Mouse (Mus musculus) spleen, adult 2 months (tissue): ENCODE measurements around the gene Rreb1. TPM values are rescaled to one million over a fixed set of nuclear protein-coding genes. Genes with fewer than 3 reads are reported as not detected.

Experiments
- DNase-seq, 2 experiments: peaks; one replicate each; pipeline versions ENCODE4 v3.0.0 to v3.0.0-alpha.2; 2012 to 2021; ENCODE audit warnings: low spot score in 2 of 2, low read depth in 1 of 2
- H3K27ac ChIP-seq: fragments of 200-500 bp; 2 replicates; pipeline ENCODE4 v1.5.1; 2012; ENCODE audit warnings: low read length, inconsistent platforms; ENCODE audit not compliant: insufficient read depth
- H3K27me3 ChIP-seq: fragments of 200-500 bp; 2 replicates; pipeline ENCODE4 v1.6.1; 2012; ENCODE audit warnings: mild to moderate bottlenecking, moderate library complexity, low read length, inconsistent platforms; ENCODE audit not compliant: control insufficient read depth, insufficient read depth
- H3K36me3 ChIP-seq: fragments of 200-500 bp; 2 replicates; pipeline ENCODE4 v1.6.1; 2012; ENCODE audit warnings: mild to moderate bottlenecking, low read length, inconsistent platforms; ENCODE audit not compliant: control insufficient read depth, insufficient read depth
- H3K4me1 ChIP-seq: fragments of 200-500 bp; 2 replicates; pipeline ENCODE4 v1.6.1; 2011; ENCODE audit warnings: inconsistent platforms; ENCODE audit not compliant: control insufficient read depth, insufficient read depth, insufficient read length
- H3K4me3 ChIP-seq: fragments of 200-500 bp; 2 replicates; pipeline ENCODE4 v1.5.1; 2011; ENCODE audit warnings: mild to moderate bottlenecking, inconsistent platforms; ENCODE audit not compliant: insufficient read depth, insufficient read length; ENCODE audit errors: extremely low read depth
- CTCF ChIP-seq: fragments of 200-500 bp; IDR thresholded peaks from 2 replicates; pipeline ENCODE4 v1.5.1; 2011; ENCODE audit warnings: mild to moderate bottlenecking, inconsistent platforms; ENCODE audit not compliant: insufficient read depth, insufficient read length, insufficient replicate concordance; ENCODE audit errors: extremely low read depth
- POLR2A ChIP-seq: fragments of 200-500 bp; IDR thresholded peaks from 2 replicates; pipeline ENCODE4 v1.6.1; 2011; ENCODE audit warnings: low read depth, low read length, inconsistent platforms
- WGBS: fragments of 180-500 bp; shearing (Covaris S2); methylation state at CpG from one replicate; pipeline ENCODE4 v1.1.7; 2018; 5-methylcytosine and 5-hydroxymethylcytosine counted together
- polyA plus RNA-seq: library from polyadenylated mRNA; depleted of rRNA; stranded (reverse); fragments of >200 nt; gene quantifications from 2 replicates; pipeline ENCODE4 v1.2.3, GENCODE M21; 2012

Rreb1 gene
- polyA plus RNA-seq, 1 experiment, result 15.5 TPM

- peak in 1 of 2 experiments; percentile 27 for DNase-seq
- H3K27ac ChIP-seq, result peak overlapping the region; percentile 43
Measured at GRCm38 (mm10) chr13:37778594-37779231, 513 bp downstream of the Rreb1 start.

GRCm38 (mm10) chr13:37779251-37779667 lies 1.1 kb downstream of the Rreb1 start:
- H3K27me3 ChIP-seq, result no peaks in the 10 kb centered on the region; the same call in 1 of the 2 replicates
- H3K4me3 ChIP-seq, result peak overlapping the region; percentile 63
- H3K27ac ChIP-seq, result peak overlapping the region; percentile 43; the same call in 1 of the 2 replicates
- peaks cover 6% of the 10 kb centered on the region; the same call in 1 of the 2 replicates for H3K4me1 ChIP-seq
- TF ChIP-seq POLR2A (no peak), CTCF (no peak)
- no peaks in the 10 kb centered on the region for H3K36me3 ChIP-seq
- DNase-seq, result peak in 1 of 2 experiments; percentile 45
- WGBS, result 5% methylated on average over 9 of the region's 9 CpGs

More at GRCm38 (mm10) chr13:37778594-37779231, 513 bp downstream of the Rreb1 start:
- H3K4me3 ChIP-seq, result peak overlapping the region; percentile 63
- H3K4me1 ChIP-seq, result peaks cover 6% of the 10 kb centered on the region; the same call in 1 of the 2 replicates
- TF ChIP-seq POLR2A (no peak), CTCF (no peak)
- WGBS, result 2% methylated on average over 33 of the region's 33 CpGs
- H3K27me3 ChIP-seq, result no peaks in the 10 kb centered on the region; the same call in 1 of the 2 replicates
- no peaks in the 10 kb centered on the region for H3K36me3 ChIP-seq

GRCm38 (mm10) chr13:37781557-37781956 lies 3.4 kb downstream of the Rreb1 start:
- H3K4me1 ChIP-seq, result peaks cover 6% of the 10 kb centered on the region; the same call in 1 of the 2 replicates
- no peak for TF ChIP-seq CTCF
- no peak for TF ChIP-seq POLR2A
- no peak overlapping the region for H3K4me3 ChIP-seq
- no peaks in the 10 kb centered on the region; the same call in 1 of the 2 replicates for H3K27me3 ChIP-seq
- no peaks in the 10 kb centered on the region for H3K36me3 ChIP-seq
- no peak overlapping the region for H3K27ac ChIP-seq
- no peak for DNase-seq
- WGBS, result 77% methylated on average over 2 of the region's 2 CpGs

- TF ChIP-seq CTCF, result no peak
- TF ChIP-seq POLR2A, result no peak
- no peak overlapping the region for H3K27ac ChIP-seq
- no peak overlapping the region for H3K4me3 ChIP-seq
- WGBS, result 84% methylated on average over 6 of the region's 6 CpGs
- no peaks in the 10 kb centered on the region; the same call in 1 of the 2 replicates for H3K27me3 ChIP-seq
- H3K36me3 ChIP-seq, result no peaks in the 10 kb centered on the region
- DNase-seq, result no peak
- peaks cover 6% of the 10 kb centered on the region; the same call in 1 of the 2 replicates for H3K4me1 ChIP-seq
Measured at GRCm38 (mm10) chr13:37782144-37782543, 3.9 kb downstream of the Rreb1 start.

- Histone ChIP-seq H3K4me3 (no peak overlapping the region), H3K27me3 (no peaks in the 10 kb centered on the region; the same call in 1 of the 2 replicates), H3K27ac (no peak overlapping the region), H3K4me1 (peaks cover 6% of the 10 kb centered on the region; the same call in 1 of the 2 replicates), H3K36me3 (no peaks in the 10 kb centered on the region)
- 85% methylated on average over 6 of the region's 6 CpGs for WGBS
- no peak for DNase-seq
- no peak for TF ChIP-seq CTCF
- TF ChIP-seq POLR2A, result no peak
Measured at GRCm38 (mm10) chr13:37783676-37784075, 5.5 kb downstream of the Rreb1 start.

- H3K27ac ChIP-seq, result no peak overlapping the region
- no peak for DNase-seq
- H3K36me3 ChIP-seq, result no peaks in the 10 kb centered on the region
- WGBS, result 70% methylated on average over 7 of the region's 7 CpGs
- no peaks in the 10 kb centered on the region for H3K27me3 ChIP-seq
- 0 out of 2 replicates have a peak, but pooled peaks cover under 1% of the 10 kb centered on the region for H3K4me1 ChIP-seq
- no peak for TF ChIP-seq CTCF
- TF ChIP-seq POLR2A, result no peak
- no peak overlapping the region for H3K4me3 ChIP-seq
Measured at GRCm38 (mm10) chr13:37784226-37784625, 6.0 kb downstream of the Rreb1 start.
